8 mouse cellular contexts compared by ENCODE assay signal in the genomic region with DNA sequence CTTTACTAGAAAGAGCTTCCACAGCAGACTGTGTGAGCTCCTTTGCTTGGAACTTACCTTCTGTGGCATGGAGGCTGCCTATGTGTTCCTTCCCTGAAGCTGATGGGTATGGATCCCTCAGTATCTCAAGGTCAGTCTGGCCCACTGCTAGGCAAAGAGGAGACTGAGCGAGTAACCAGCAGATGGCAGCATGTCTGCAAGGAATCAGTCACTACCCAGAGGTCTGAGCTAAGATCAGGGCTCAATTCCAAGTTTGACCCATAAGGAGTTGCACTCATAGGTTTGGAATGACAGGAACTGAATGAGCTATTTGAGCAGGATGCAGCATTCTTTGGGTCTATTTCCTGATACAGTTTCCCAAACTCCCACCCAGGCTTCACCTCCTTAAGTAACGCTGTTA. TPM values are rescaled to one million over a fixed set of nuclear protein-coding genes. Genes with fewer than 3 reads are reported as not detected.
DNase-seq lines count a peak whose midpoint lies in the region; ATAC-seq lines count a peak whose summit lies in the region.

No protein-coding gene starts in this region.

- H3K9ac ChIP-seq in forebrain, embryonic 12.5 days: no peak overlapping the region
- H3K9ac ChIP-seq in forebrain, embryonic 11.5 days (ENCODE audit: low read length): no peak overlapping the region
- no peak overlapping the region for H3K9ac ChIP-seq in hindbrain, embryonic 15.5 days
- H3K9ac ChIP-seq in limb, embryonic 13.5 days: no peak overlapping the region

- H3K27ac ChIP-seq in forebrain, embryonic 12.5 days: no peak overlapping the region
- H3K27ac ChIP-seq in forebrain, embryonic 11.5 days (ENCODE audit: low read depth, low read length): no peak overlapping the region
- H3K27ac ChIP-seq in hindbrain, embryonic 15.5 days (replicated peaks): no peak overlapping the region
- H3K27ac ChIP-seq in limb, embryonic 13.5 days: peak overlapping the region; percentile 16; the same call in 1 of the 2 replicates

- no peaks in the 10 kb centered on the region for H3K4me1 ChIP-seq in forebrain, embryonic 12.5 days
- no peaks in the 10 kb centered on the region for H3K4me1 ChIP-seq in forebrain, embryonic 11.5 days (replicated peaks; ENCODE audit: control insufficient read depth, insufficient read depth, low read length)
- H3K4me1 ChIP-seq in hindbrain, embryonic 15.5 days (replicated peaks): peaks cover 4% of the 10 kb centered on the region; the same call in 1 of the 2 replicates
- peaks cover 16% of the 10 kb centered on the region for H3K4me1 ChIP-seq in limb, embryonic 13.5 days

- no peak overlapping the region for H3K4me3 ChIP-seq in forebrain, embryonic 12.5 days (replicated peaks)
- H3K4me3 ChIP-seq in forebrain, embryonic 11.5 days (ENCODE audit: low read depth, low read length): no peak overlapping the region
- H3K4me3 ChIP-seq in hindbrain, embryonic 15.5 days: no peak overlapping the region
- no peak overlapping the region for H3K4me3 ChIP-seq in limb, embryonic 13.5 days

- ATAC-seq in forebrain, embryonic 12.5 days (ENCODE audit: low FRiP score): 0 out of 2 replicates have a peak, but pooled peaks have one; percentile 46
- ATAC-seq in forebrain, embryonic 11.5 days (replicated peaks; ENCODE audit: low FRiP score): no peak
- ATAC-seq in hindbrain, embryonic 15.5 days (ENCODE audit: low FRiP score, low read depth): peak; percentile 56; the same call in 1 of the 2 replicates
- ATAC-seq in limb, embryonic 13.5 days (ENCODE audit: low FRiP score, low read depth): peak; percentile 87; the same call in 1 of the 2 replicates
- no peak for ATAC-seq in megakaryocyte, adult 5-6 weeks (ENCODE audit: poor library complexity, severe bottlenecking)

- DNase-seq in forebrain, embryonic 11.5 days (ENCODE audit: low spot score): no peak
- peak; percentile 43 to 51 for DNase-seq in adrenal gland, adult 18-20 months (ENCODE audit: low spot score in 2 of 2)
- peak; percentile 89 for DNase-seq in fibroblast of lung, adult 2 months (ENCODE audit: low read depth)
- DNase-seq in ovary, postnatal 10 days (ENCODE audit: low spot score): peak; percentile 10

- no peak overlapping the region for H3K4me2 ChIP-seq in forebrain, embryonic 12.5 days
- no peak overlapping the region for H3K4me2 ChIP-seq in forebrain, embryonic 11.5 days (ENCODE audit: low read depth, low read length, severe bottlenecking)
- H3K4me2 ChIP-seq in hindbrain, embryonic 15.5 days: no peak overlapping the region
- H3K4me2 ChIP-seq in limb, embryonic 13.5 days (replicated peaks): no peak overlapping the region

- 47% methylated on average over 2 of the region's 2 CpGs for WGBS in forebrain, embryonic 12.5 days
- 50% methylated on average over 2 of the region's 2 CpGs for WGBS in forebrain, embryonic 11.5 days
- WGBS in hindbrain, embryonic 15.5 days: 51% methylated on average over 2 of the region's 2 CpGs
- 31% methylated on average over 2 of the region's 2 CpGs for WGBS in limb, embryonic 13.5 days

- H3K9me3 ChIP-seq in forebrain, embryonic 12.5 days: no peaks in the 10 kb centered on the region
- H3K9me3 ChIP-seq in forebrain, embryonic 11.5 days (ENCODE audit: control insufficient read depth, low read length): no peaks in the 10 kb centered on the region
- no peaks in the 10 kb centered on the region for H3K9me3 ChIP-seq in hindbrain, embryonic 15.5 days
- H3K9me3 ChIP-seq in limb, embryonic 13.5 days: no peaks in the 10 kb centered on the region

- no peaks in the 10 kb centered on the region; the same call in 1 of the 2 replicates for H3K36me3 ChIP-seq in forebrain, embryonic 12.5 days (replicated peaks)
- no peaks in the 10 kb centered on the region for H3K36me3 ChIP-seq in forebrain, embryonic 11.5 days (ENCODE audit: control insufficient read depth, insufficient read depth, low read length)
- peaks cover 22% of the 10 kb centered on the region; the same call in 1 of the 2 replicates for H3K36me3 ChIP-seq in hindbrain, embryonic 15.5 days
- H3K36me3 ChIP-seq in limb, embryonic 13.5 days: no peaks in the 10 kb centered on the region

- H3K27me3 ChIP-seq in forebrain, embryonic 12.5 days: no peaks in the 10 kb centered on the region
- H3K27me3 ChIP-seq in forebrain, embryonic 11.5 days (ENCODE audit: control insufficient read depth, insufficient read depth, low read length): no peaks in the 10 kb centered on the region
- no peaks in the 10 kb centered on the region for H3K27me3 ChIP-seq in hindbrain, embryonic 15.5 days
- H3K27me3 ChIP-seq in limb, embryonic 13.5 days: no peaks in the 10 kb centered on the region

RNA-seq across cellular contexts. Expression of a gene that starts 30.4 kb away (rescaled TPM):
- 67.6 and 72.1 TPM in 2 replicates for polyA plus RNA-seq in forebrain, embryonic 12.5 days (2016; fragmentation: Nextera tagmentation; extraction: Ambion mirVana)
- 66.1 and 73.7 TPM in 2 replicates for polyA plus RNA-seq in forebrain, embryonic 11.5 days (2014; fragmentation: Nextera tagmentation; extraction: Ambion mirVana)
- total RNA-seq in adrenal gland, adult 18-20 months (2021): 10 to 100 TPM; 32.5 to 47.3 TPM
- 46.9 and 48.6 TPM in 2 replicates for polyA plus RNA-seq in hindbrain, embryonic 15.5 days (2015; fragmentation: Nextera tagmentation; extraction: Ambion mirVana)
- 124 and 143 TPM in 2 replicates for polyA plus RNA-seq in limb, embryonic 13.5 days (2015; fragmentation: Nextera tagmentation; extraction: Ambion mirVana)
- total RNA-seq in megakaryocyte, adult 5-6 weeks (2015): not detected in 2 replicates
- total RNA-seq in megakaryocyte, adult 5-6 weeks (2017): not detected in 2 replicates

Comparison
In these comparisons a context has a peak if more than half of its experiments do, and no peak if none do; other contexts are left out.
1. ATAC-seq: peak in forebrain, embryonic 12.5 days (single experiment), hindbrain, embryonic 15.5 days (single experiment) and limb, embryonic 13.5 days (single experiment); none in forebrain, embryonic 11.5 days (single experiment) and megakaryocyte, adult 5-6 weeks (single experiment).